Mouse (Mus musculus): ENCODE measurements at regions not wholly inside any gene's neighbourhood (a gene's known extent, or its start where the extent isn't known, plus 50 kb on each side); places are given as distances from the start of the nearest gene placed in this dataset.

DNA sequence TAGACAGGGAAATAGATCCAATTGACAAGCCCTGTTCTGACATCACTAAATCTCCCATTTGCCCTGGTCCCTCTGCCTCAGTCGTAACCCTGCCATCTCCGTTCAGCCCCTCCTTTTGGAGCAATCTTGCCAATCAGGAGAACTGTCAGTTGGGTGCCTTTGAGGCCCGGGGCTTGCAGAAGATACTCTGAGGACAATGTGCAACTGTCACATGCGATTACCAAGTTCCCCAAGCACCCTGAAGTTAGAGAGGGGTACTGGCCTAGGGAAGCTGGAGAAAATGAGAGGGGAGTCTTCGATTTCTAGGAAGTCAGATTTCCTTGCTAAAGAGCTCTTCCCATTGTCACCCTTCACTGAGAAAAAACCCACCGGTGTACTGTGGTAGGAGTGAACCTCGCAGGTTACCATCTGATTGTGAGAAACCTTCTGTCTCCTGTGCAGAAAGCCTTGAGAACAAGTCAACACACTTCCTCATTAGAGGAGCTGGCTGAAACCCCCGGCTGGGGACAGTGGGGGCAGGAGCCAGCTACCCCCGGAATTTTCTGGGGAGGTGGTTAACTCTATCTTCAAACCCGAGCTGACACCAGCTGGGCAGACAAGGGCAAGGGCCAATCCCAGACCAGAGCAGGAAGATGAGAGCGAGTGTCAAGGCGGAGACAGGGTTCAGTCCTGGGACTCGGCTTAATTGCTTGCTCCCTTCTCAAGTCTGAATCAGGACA, 279.0 kb downstream of the Etnk1 start:
- H3K27me3 ChIP-seq (ENCODE audit: control insufficient read depth, insufficient read depth, low read length), result no peaks in the 10 kb centered on the region
- H3K27ac ChIP-seq (ENCODE audit: low read depth), result no peak overlapping the region
- no peaks in the 10 kb centered on the region for H3K4me1 ChIP-seq (ENCODE audit: control insufficient read depth, insufficient read depth)
- H3K36me3 ChIP-seq (replicated peaks; ENCODE audit: control insufficient read depth, insufficient read depth, low read length), result no peaks in the 10 kb centered on the region
- no peaks in the 10 kb centered on the region for H3K9me3 ChIP-seq (replicated peaks; ENCODE audit: control insufficient read depth, low read length)
- DNase-seq (ENCODE audit: low spot score) (no peak), ATAC-seq (ENCODE audit: insufficient read depth, low read depth) (no peak)
- H3K4me3 ChIP-seq (ENCODE audit: low read depth, low read length), result no peak overlapping the region
- no peak overlapping the region for H3K9ac ChIP-seq (replicated peaks; ENCODE audit: low read depth, low read length)
- 68% methylated on average over 13 of the region's 13 CpGs for WGBS
- no peak for TF ChIP-seq EP300 (IDR thresholded peaks at IDR 0.05; ENCODE audit: low read depth)
- TF ChIP-seq CTCF (IDR thresholded peaks at IDR 0.05; ENCODE audit: low read depth), result no peak
- no peak overlapping the region for H3K4me2 ChIP-seq (ENCODE audit: low read depth, low read length)

DNA sequence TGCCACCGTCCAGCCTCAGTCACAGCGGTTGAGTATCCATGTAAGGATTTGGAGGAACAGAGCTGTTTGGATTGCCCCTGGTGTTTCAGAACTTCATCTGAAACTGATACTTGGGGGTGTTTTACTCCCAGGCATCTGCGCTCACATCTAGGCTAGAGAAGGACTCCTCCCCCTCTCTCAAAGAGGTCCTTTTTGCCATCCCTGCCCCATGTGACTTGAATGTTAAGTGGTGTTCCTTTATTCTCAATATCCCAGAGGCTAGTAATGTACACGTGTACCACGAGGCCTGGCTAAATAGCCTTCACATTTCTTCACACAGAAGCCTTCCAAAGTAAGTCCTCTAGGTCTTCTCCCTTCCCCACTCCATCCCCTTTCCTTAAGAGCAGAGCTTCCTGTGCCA, 280.0 kb downstream of the Etnk1 start:
- no peaks in the 10 kb centered on the region for H3K9me3 ChIP-seq (replicated peaks; ENCODE audit: control insufficient read depth, low read length)
- WGBS, result 75% methylated on average over 5 of the region's 5 CpGs
- no peaks in the 10 kb centered on the region for H3K27me3 ChIP-seq (ENCODE audit: control insufficient read depth, insufficient read depth, low read length)
- no peak overlapping the region for H3K9ac ChIP-seq (replicated peaks; ENCODE audit: low read depth, low read length)
- H3K36me3 ChIP-seq (replicated peaks; ENCODE audit: control insufficient read depth, insufficient read depth, low read length), result no peaks in the 10 kb centered on the region
- H3K4me1 ChIP-seq (ENCODE audit: control insufficient read depth, insufficient read depth), result no peaks in the 10 kb centered on the region
- no peak overlapping the region for H3K27ac ChIP-seq (ENCODE audit: low read depth)
- no peak overlapping the region for H3K4me2 ChIP-seq (ENCODE audit: low read depth, low read length)
- ATAC-seq (ENCODE audit: insufficient read depth, low read depth), result no peak
- no peak overlapping the region for H3K4me3 ChIP-seq (ENCODE audit: low read depth, low read length)
- DNase-seq (ENCODE audit: low spot score), result no peak
- no peak for TF ChIP-seq EP300 (IDR thresholded peaks at IDR 0.05; ENCODE audit: low read depth)
- no peak for TF ChIP-seq CTCF (IDR thresholded peaks at IDR 0.05; ENCODE audit: low read depth)

DNA sequence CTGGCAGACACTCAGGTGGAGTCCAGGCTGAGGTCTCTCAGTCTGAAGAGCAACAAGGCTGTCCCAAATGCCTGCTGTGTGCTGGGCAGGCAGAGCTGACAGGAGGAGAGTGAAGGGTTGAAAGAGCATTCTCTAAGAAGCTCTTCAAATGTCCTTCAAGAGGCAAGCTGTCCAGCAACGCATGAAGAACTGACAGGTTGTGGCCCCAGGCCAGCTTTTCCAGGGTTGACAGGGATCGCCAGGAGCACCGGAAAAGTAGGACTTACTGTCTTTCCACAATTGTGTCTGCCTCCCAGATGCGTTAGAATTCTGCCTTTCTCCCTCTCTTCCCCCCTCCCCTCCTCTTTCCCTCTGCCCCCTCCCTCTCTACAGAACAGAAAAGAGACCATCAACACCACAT, 282.1 kb downstream of the Etnk1 start:
- 40% methylated on average over 4 of the region's 4 CpGs for WGBS
- DNase-seq (ENCODE audit: low spot score) (no peak), ATAC-seq (ENCODE audit: insufficient read depth, low read depth) (no peak)
- H3K4me2 ChIP-seq (ENCODE audit: low read depth, low read length), result no peak overlapping the region
- TF ChIP-seq EP300 (IDR thresholded peaks at IDR 0.05; ENCODE audit: low read depth) (no peak), CTCF (IDR thresholded peaks at IDR 0.05; ENCODE audit: low read depth) (no peak)
- no peaks in the 10 kb centered on the region for H3K9me3 ChIP-seq (replicated peaks; ENCODE audit: control insufficient read depth, low read length)
- no peak overlapping the region for H3K9ac ChIP-seq (replicated peaks; ENCODE audit: low read depth, low read length)
- H3K36me3 ChIP-seq (replicated peaks; ENCODE audit: control insufficient read depth, insufficient read depth, low read length), result no peaks in the 10 kb centered on the region
- H3K4me1 ChIP-seq (ENCODE audit: control insufficient read depth, insufficient read depth), result no peaks in the 10 kb centered on the region
- no peak overlapping the region for H3K27ac ChIP-seq (ENCODE audit: low read depth)
- H3K4me3 ChIP-seq (ENCODE audit: low read depth, low read length), result no peak overlapping the region
- H3K27me3 ChIP-seq (ENCODE audit: control insufficient read depth, insufficient read depth, low read length), result no peaks in the 10 kb centered on the region

DNA sequence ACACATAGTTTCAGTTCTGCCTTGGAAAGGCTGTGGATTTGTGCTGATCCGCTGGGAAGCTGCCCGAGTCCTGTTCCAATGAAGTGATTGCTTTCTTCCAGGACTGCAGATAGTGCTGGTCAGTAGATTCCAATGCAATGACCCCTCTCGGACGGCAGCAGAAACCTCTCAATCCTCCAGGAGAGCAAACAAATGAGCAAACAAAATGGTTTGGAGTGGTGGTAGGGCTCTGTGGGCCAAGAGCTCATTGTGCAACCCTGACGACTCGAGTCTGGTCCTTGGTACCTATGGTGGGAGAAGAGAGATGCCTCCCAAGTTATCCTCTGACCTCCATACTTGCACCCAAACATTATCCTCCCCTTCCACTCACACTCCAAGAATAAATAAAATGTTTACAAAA, 284.8 kb downstream of the Etnk1 start:
- WGBS, result 79% methylated on average over 6 of the region's 6 CpGs
- Histone ChIP-seq H3K9ac (replicated peaks; ENCODE audit: low read depth, low read length) (no peak overlapping the region), H3K27me3 (ENCODE audit: control insufficient read depth, insufficient read depth, low read length) (no peaks in the 10 kb centered on the region), H3K36me3 (replicated peaks; ENCODE audit: control insufficient read depth, insufficient read depth, low read length) (no peaks in the 10 kb centered on the region), H3K4me3 (ENCODE audit: low read depth, low read length) (no peak overlapping the region), H3K4me1 (ENCODE audit: control insufficient read depth, insufficient read depth) (no peaks in the 10 kb centered on the region), H3K9me3 (replicated peaks; ENCODE audit: control insufficient read depth, low read length) (no peaks in the 10 kb centered on the region), H3K27ac (ENCODE audit: low read depth) (no peak overlapping the region), H3K4me2 (ENCODE audit: low read depth, low read length) (no peak overlapping the region)
- DNase-seq (ENCODE audit: low spot score) (no peak), ATAC-seq (ENCODE audit: insufficient read depth, low read depth) (no peak)
- TF ChIP-seq CTCF (IDR thresholded peaks at IDR 0.05; ENCODE audit: low read depth), result no peak
- TF ChIP-seq EP300 (IDR thresholded peaks at IDR 0.05; ENCODE audit: low read depth), result no peak

DNA sequence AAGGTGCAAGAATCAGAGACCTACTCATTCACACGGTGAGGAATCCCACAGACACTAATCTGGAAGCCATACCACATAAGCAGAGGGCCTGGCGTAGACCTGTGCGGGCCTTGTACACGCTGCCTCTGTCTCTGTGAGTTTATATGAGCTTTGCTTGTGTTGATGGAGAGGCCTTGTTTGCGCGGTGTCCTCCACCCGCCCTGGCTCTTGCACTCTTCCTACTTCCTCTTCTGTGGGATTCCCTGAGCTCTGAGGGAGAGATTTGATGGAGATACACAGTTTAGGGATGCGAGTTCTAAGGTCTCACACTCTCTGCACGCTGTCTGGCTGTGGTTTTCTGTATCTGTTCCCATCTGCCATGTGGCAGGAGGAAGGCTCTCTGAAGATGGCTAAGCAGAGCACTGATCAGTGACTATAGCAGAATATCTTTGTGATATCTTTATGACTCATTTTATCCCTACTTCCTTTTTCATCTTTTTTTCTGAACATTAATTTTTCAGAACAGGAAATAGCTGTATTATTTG, 287.7 kb downstream of the Etnk1 start:
- ATAC-seq (ENCODE audit: insufficient read depth, low read depth) (no peak), DNase-seq (ENCODE audit: low spot score) (no peak)
- Histone ChIP-seq H3K4me2 (ENCODE audit: low read depth, low read length) (no peak overlapping the region), H3K4me1 (ENCODE audit: control insufficient read depth, insufficient read depth) (no peaks in the 10 kb centered on the region), H3K9me3 (replicated peaks; ENCODE audit: control insufficient read depth, low read length) (no peaks in the 10 kb centered on the region), H3K27ac (ENCODE audit: low read depth) (no peak overlapping the region), H3K4me3 (ENCODE audit: low read depth, low read length) (no peak overlapping the region), H3K27me3 (ENCODE audit: control insufficient read depth, insufficient read depth, low read length) (no peaks in the 10 kb centered on the region), H3K9ac (replicated peaks; ENCODE audit: low read depth, low read length) (no peak overlapping the region), H3K36me3 (replicated peaks; ENCODE audit: control insufficient read depth, insufficient read depth, low read length) (no peaks in the 10 kb centered on the region)
- 83% methylated on average over 9 of the region's 9 CpGs for WGBS
- TF ChIP-seq EP300 (IDR thresholded peaks at IDR 0.05; ENCODE audit: low read depth), result no peak
- no peak for TF ChIP-seq CTCF (IDR thresholded peaks at IDR 0.05; ENCODE audit: low read depth)
